Mouse (Mus musculus): ENCODE results near the gene Hsf2bp. TPM values are rescaled to one million over a fixed set of nuclear protein-coding genes. Genes with fewer than 3 reads are reported as not detected.

Hsf2bp gene
- total and polyA plus RNA-seq, 2 experiments from 2014 or later = 0.16 to 1.3 TPM

DNA sequence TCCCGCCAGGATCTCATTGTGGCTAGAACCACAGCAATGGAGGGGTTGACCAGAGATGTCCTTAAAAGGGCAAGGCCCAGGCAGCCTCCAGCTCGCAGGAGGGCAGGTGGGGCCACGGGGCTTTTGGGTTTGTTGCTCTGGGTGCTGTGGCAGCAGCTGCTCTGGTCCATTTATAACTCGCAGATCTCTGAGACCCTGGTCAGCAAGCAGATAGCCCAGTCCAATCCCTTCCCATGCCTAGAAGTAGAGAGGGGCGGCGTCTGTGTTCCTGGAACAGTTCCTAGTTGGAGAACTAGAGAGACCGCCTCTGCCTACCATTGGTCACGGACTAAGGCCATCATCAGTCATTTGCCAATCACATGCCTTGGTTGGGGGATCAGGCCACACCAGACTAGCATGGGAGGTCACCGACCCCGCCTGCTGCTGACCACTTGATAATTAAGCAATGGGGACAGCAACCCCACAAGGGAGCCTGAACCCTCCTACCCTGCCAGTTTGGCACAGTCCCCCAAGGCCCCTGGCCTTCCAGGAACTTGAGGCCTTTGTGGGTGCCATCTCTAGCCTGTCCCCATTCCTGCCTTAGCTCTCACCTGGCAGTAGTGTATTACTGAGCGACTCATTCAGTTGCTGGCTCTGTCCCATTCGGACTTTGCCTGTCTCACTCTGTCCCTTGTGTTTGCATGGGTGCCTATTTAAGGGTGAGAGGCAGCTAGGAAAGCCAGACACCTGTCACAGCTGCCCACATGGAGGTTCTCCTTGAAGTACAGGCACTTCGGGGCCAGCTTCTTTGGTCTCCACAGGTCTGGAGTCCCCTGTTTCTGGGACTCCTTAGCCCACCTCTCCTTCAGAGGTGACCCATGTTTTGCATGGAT, 106.1 kb downstream of the Hsf2bp start:
- H3K4me1 ChIP-seq (ENCODE audit: insufficient read depth, low read length) = 0 out of 2 replicates have a peak, but pooled peaks cover 5% of the 10 kb centered on the region
- no peaks in the 10 kb centered on the region for H3K36me3 ChIP-seq (ENCODE audit: insufficient read depth, low read length)
- no peak for ATAC-seq (ENCODE audit: low FRiP score)
- H3K9ac ChIP-seq (replicated peaks; ENCODE audit: low read length, poor library complexity, severe bottlenecking) = no peak overlapping the region
- H3K9me3 ChIP-seq (ENCODE audit: low read length) = no peaks in the 10 kb centered on the region
- H3K27ac ChIP-seq (ENCODE audit: low read depth, low read length) = no peak overlapping the region
- no peaks in the 10 kb centered on the region for H3K27me3 ChIP-seq (ENCODE audit: insufficient read depth, low read length)
- no peak overlapping the region for H3K4me2 ChIP-seq (ENCODE audit: low read depth, low read length, poor library complexity, severe bottlenecking)
- no peak for TF ChIP-seq CTCF (IDR thresholded peaks at IDR 0.05)
- no peak overlapping the region for H3K4me3 ChIP-seq (ENCODE audit: low read depth, low read length)
- DNase-seq (ENCODE audit: low spot score) = no peak
- 75% methylated on average over 13 of the region's 13 CpGs for WGBS

DNA sequence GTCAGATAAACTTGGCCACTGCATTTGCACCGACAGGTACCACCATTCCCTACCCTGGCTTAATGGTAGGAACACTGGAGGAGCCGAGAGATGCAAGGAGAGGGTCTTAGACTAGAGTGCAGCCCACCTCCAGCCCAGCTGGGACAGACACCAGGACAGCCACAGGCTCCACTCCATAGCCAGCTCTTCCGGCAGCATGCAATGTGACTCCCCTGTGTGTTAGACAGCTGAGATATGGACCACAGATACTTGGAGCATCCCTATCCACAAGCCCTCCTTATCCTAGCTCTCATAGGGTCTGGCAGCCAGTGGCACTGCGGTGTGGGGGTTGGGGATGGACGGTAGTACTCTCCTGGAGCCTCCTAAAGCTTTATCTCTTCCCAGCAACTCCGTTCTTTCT, 107.1 kb downstream of the Hsf2bp start:
- H3K4me1 ChIP-seq (ENCODE audit: insufficient read depth, low read length) = 0 out of 2 replicates have a peak, but pooled peaks cover 5% of the 10 kb centered on the region
- H3K9ac ChIP-seq (replicated peaks; ENCODE audit: low read length, poor library complexity, severe bottlenecking) = no peak overlapping the region
- H3K27ac ChIP-seq (ENCODE audit: low read depth, low read length) = no peak overlapping the region
- H3K36me3 ChIP-seq (ENCODE audit: insufficient read depth, low read length) = no peaks in the 10 kb centered on the region
- 86% methylated on average over 6 of the region's 6 CpGs for WGBS
- no peak overlapping the region for H3K4me3 ChIP-seq (ENCODE audit: low read depth, low read length)
- H3K4me2 ChIP-seq (ENCODE audit: low read depth, low read length, poor library complexity, severe bottlenecking) = no peak overlapping the region
- no peak for TF ChIP-seq CTCF (IDR thresholded peaks at IDR 0.05)
- ATAC-seq (ENCODE audit: low FRiP score) (no peak), DNase-seq (ENCODE audit: low spot score) (no peak)
- H3K27me3 ChIP-seq (ENCODE audit: insufficient read depth, low read length) = no peaks in the 10 kb centered on the region
- no peaks in the 10 kb centered on the region for H3K9me3 ChIP-seq (ENCODE audit: low read length)

DNA sequence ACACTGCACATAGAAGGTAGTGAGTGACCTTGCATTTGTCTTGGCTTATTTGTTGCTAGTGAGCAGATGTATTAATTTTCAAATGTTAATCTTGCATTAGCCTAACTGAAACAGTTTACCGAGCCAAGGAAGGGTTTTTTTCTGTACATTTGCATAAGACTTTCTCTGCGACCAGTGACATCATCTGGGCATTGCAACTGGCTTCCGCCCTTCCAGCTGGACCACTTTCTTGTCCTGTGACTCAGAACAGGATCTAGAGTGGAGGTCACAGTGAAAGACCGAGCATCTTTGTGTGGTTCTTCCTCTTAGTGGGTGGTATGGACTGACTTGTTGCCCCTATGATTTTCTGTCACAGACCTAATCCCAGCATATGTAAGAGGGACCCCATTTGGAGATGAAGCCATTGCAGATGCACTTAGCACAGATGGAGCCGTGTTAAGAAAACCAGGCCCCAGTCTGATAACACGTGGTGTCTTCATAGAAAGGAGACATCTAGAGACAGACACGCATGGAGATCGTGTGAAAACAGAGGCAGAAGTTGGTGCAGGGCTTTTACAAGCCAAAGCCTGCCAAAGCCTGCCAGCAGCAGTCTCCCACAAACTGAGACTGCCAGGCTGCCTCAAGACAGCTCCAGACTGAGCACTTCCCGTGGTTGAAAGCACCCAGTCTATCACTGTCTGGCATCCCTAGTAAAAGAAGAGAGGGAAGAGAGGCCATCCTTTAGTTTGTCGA, 108.1 kb downstream of the Hsf2bp start:
- ATAC-seq (ENCODE audit: low FRiP score) (no peak), DNase-seq (ENCODE audit: low spot score) (no peak)
- H3K9ac ChIP-seq (replicated peaks; ENCODE audit: low read length, poor library complexity, severe bottlenecking) = no peak overlapping the region
- no peaks in the 10 kb centered on the region for H3K36me3 ChIP-seq (ENCODE audit: insufficient read depth, low read length)
- no peaks in the 10 kb centered on the region for H3K27me3 ChIP-seq (ENCODE audit: insufficient read depth, low read length)
- WGBS = 87% methylated on average over 10 of the region's 10 CpGs
- H3K27ac ChIP-seq (ENCODE audit: low read depth, low read length) = no peak overlapping the region
- H3K4me2 ChIP-seq (ENCODE audit: low read depth, low read length, poor library complexity, severe bottlenecking) = no peak overlapping the region
- H3K4me1 ChIP-seq (ENCODE audit: insufficient read depth, low read length) = 0 out of 2 replicates have a peak, but pooled peaks cover 5% of the 10 kb centered on the region
- TF ChIP-seq CTCF (IDR thresholded peaks at IDR 0.05) = no peak
- H3K9me3 ChIP-seq (ENCODE audit: low read length) = no peaks in the 10 kb centered on the region
- no peak overlapping the region for H3K4me3 ChIP-seq (ENCODE audit: low read depth, low read length)

DNA sequence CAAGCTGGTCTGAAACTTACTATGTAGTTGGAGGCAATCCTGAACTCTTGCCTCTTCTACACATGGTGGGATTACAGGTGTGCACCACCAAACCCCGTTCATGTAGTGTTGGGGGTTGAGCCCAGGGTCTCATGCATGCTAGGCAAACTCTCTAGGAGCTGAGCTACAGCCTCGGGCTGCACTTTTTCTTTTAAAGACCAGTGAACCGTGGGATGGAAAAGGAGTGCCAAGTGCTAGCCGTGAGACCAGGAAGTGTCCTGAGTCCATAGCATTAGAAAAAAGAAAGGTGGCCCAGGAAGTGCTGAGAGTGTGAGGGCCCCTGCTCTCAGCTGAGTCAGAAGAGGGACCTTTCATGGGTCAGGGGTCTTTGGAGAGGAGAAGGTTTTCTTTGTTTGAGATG, 111.9 kb downstream of the Hsf2bp start:
- Histone ChIP-seq H3K9me3 (ENCODE audit: low read length) (no peaks in the 10 kb centered on the region), H3K27ac (ENCODE audit: low read depth, low read length) (no peak overlapping the region), H3K27me3 (ENCODE audit: insufficient read depth, low read length) (no peaks in the 10 kb centered on the region), H3K4me1 (ENCODE audit: insufficient read depth, low read length) (no peaks in the 10 kb centered on the region), H3K9ac (replicated peaks; ENCODE audit: low read length, poor library complexity, severe bottlenecking) (no peak overlapping the region), H3K4me3 (ENCODE audit: low read depth, low read length) (no peak overlapping the region), H3K36me3 (ENCODE audit: insufficient read depth, low read length) (no peaks in the 10 kb centered on the region), H3K4me2 (ENCODE audit: low read depth, low read length, poor library complexity, severe bottlenecking) (no peak overlapping the region)
- DNase-seq (ENCODE audit: low spot score) (no peak), ATAC-seq (ENCODE audit: low FRiP score) (no peak)
- WGBS = 49% methylated on average over 4 of the region's 4 CpGs
- no peak for TF ChIP-seq CTCF (IDR thresholded peaks at IDR 0.05)

DNA sequence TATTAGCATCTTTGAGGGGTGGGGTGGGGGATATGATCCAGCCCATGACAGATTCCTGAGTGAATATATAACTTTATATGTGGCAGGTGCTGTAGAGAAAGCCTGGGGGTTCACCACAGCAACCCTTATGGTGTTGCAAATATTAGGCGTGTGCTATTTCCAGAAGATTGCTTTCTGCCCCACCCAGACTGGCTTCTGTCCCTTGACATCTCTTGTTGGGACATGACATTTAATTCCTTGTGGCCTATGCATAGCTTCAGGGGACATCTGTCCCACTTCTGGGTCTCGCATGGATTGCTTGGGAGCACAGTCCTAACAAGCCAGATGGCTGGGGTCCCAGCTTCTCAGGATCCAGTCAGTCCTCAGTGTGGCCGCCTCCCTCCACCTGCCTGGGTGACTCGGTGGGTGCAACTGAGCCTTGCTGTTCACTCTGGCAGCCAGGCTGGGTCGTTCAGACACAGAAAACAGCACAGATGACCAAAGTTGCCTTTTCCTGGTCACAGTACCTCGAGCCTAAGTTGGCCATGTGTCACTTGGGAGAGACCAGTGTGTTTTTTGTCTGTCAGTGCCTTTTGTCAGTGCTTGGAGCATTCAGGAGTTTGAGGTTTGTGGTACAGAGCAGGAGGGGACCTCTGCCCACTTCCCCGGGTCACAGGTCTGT, 112.7 kb downstream of the Hsf2bp start:
- Histone ChIP-seq H3K4me1 (ENCODE audit: insufficient read depth, low read length) (no peaks in the 10 kb centered on the region), H3K4me3 (ENCODE audit: low read depth, low read length) (no peak overlapping the region), H3K36me3 (ENCODE audit: insufficient read depth, low read length) (no peaks in the 10 kb centered on the region), H3K9me3 (ENCODE audit: low read length) (no peaks in the 10 kb centered on the region), H3K27ac (ENCODE audit: low read depth, low read length) (no peak overlapping the region), H3K9ac (replicated peaks; ENCODE audit: low read length, poor library complexity, severe bottlenecking) (no peak overlapping the region), H3K27me3 (ENCODE audit: insufficient read depth, low read length) (no peaks in the 10 kb centered on the region), H3K4me2 (ENCODE audit: low read depth, low read length, poor library complexity, severe bottlenecking) (no peak overlapping the region)
- DNase-seq (ENCODE audit: low spot score) = no peak
- WGBS = 78% methylated on average over 7 of the region's 7 CpGs
- no peak for TF ChIP-seq CTCF (IDR thresholded peaks at IDR 0.05)
- ATAC-seq (ENCODE audit: low FRiP score) = no peak
